Mouse (Mus musculus) lung, embryonic 16.5 days (tissue): ENCODE measurements around the gene Hif3a. TPM values are rescaled to one million over a fixed set of nuclear protein-coding genes. Genes with fewer than 3 reads are reported as not detected.
"Not testable (repeated sequence)": the region's sequence is repeated elsewhere in the genome, so short reads cannot be mapped to it uniquely, and the experiment has no call there.

Source experiments
- ATAC-seq: fragments of 200-750 bp; cut with Nextera tagmentation; 2 replicates; pipeline ENCODE4 v1.8.0; 2017; ENCODE audit warnings: low read depth, mild to moderate bottlenecking, moderate library complexity
- H3K27ac ChIP-seq: fragments of 300-500 bp; sonication (generic); 2 replicates; pipeline ENCODE4 v1.5.1; 2014; ENCODE audit warnings: mild to moderate bottlenecking, control low read depth, low read length
- H3K27me3 ChIP-seq: fragments of 300-500 bp; sonication (generic); 2 replicates; pipeline ENCODE4 v1.6.1; 2014; ENCODE audit warnings: low read depth, low read length, mixed read lengths; ENCODE audit not compliant: control insufficient read depth, insufficient read depth
- H3K36me3 ChIP-seq: fragments of 300-500 bp; sonication (generic); 2 replicates; pipeline ENCODE4 v1.6.1; 2014; ENCODE audit warnings: low read length; ENCODE audit not compliant: control insufficient read depth, insufficient read depth
- H3K4me1 ChIP-seq: fragments of 300-500 bp; sonication (generic); replicated peaks from 2 replicates; pipeline ENCODE4 v1.6.1; 2014; ENCODE audit warnings: low read length, mixed read lengths; ENCODE audit not compliant: control insufficient read depth, insufficient read depth
- H3K4me2 ChIP-seq: fragments of 300-500 bp; sonication (generic); 2 replicates; pipeline ENCODE4 v1.6.1; 2014; ENCODE audit warnings: low read depth, low read length, control low read depth
- H3K4me3 ChIP-seq: fragments of 300-500 bp; sonication (generic); 2 replicates; pipeline ENCODE4 v1.5.1; 2014; ENCODE audit warnings: mild to moderate bottlenecking, low read length, control low read depth
- H3K9ac ChIP-seq: fragments of 300-500 bp; sonication (generic); 2 replicates; pipeline ENCODE4 v1.6.1; 2014; ENCODE audit warnings: low read length, control low read depth
- H3K9me3 ChIP-seq: fragments of 300-500 bp; sonication (generic); 2 replicates; pipeline ENCODE4 v1.6.1; 2016; ENCODE audit warnings: low read length; ENCODE audit not compliant: control insufficient read depth
- WGBS: fragments of 180-500 bp; shearing (Covaris S2); extraction: QIAGEN DNeasy Blood & Tissue Kit; methylation state at CpG from one replicate; pipeline ENCODE4 v1.1.7; 2014; 5-methylcytosine and 5-hydroxymethylcytosine counted together
- polyA plus RNA-seq: library from polyadenylated mRNA; unstranded; fragments of >200 nt; fragmentation: Nextera tagmentation; extraction: Ambion mirVana; gene quantifications from 2 replicates; pipeline ENCODE4 v1.2.1, GENCODE M21; 2015

The Hif3a gene
- polyA plus RNA-seq, 1 experiment from 2014 or later, result 56.0 TPM

- WGBS, result 47% methylated on average over 5 of the region's 5 CpGs
Observed at GRCm38 (mm10) chr7:17073513-17073903, 11.3 kb upstream of the Hif3a start.

GRCm38 (mm10) chr7:17067651-17068050 lies 5.4 kb upstream of the Hif3a start:
- not testable (repeated sequence) for H3K4me3 ChIP-seq, H3K27ac ChIP-seq, H3K4me2 ChIP-seq, H3K27me3 ChIP-seq, ATAC-seq, H3K36me3 ChIP-seq, H3K9me3 ChIP-seq, H3K9ac ChIP-seq
- H3K4me1 ChIP-seq, result peaks cover 11% of the 10 kb centered on the region
- WGBS, result 66% methylated on average over 5 of the region's 5 CpGs

More at GRCm38 (mm10) chr7:17073513-17073903, 11.3 kb upstream of the Hif3a start:
- Histone ChIP-seq H3K27ac (no peak overlapping the region), H3K4me2 (no peak overlapping the region), H3K4me1 (no peaks in the 10 kb centered on the region), H3K9me3 (no peaks in the 10 kb centered on the region), H3K36me3 (no peaks in the 10 kb centered on the region), H3K4me3 (no peak overlapping the region), H3K27me3 (no peaks in the 10 kb centered on the region), H3K9ac (no peak overlapping the region)
- no peak for ATAC-seq

- Histone ChIP-seq H3K4me2 (no peak overlapping the region), H3K36me3 (no peaks in the 10 kb centered on the region), H3K4me3 (no peak overlapping the region), H3K4me1 (peaks cover 11% of the 10 kb centered on the region), H3K27me3 (no peaks in the 10 kb centered on the region), H3K9ac (no peak overlapping the region), H3K9me3 (no peaks in the 10 kb centered on the region), H3K27ac (no peak overlapping the region)
- no peak for ATAC-seq
Observed at GRCm38 (mm10) chr7:17067000-17067399, 4.8 kb upstream of the Hif3a start.

GRCm38 (mm10) chr7:17066412-17066811 lies 4.2 kb upstream of the Hif3a start:
- WGBS, result 2% methylated on average over 2 of the region's 2 CpGs
- no peaks in the 10 kb centered on the region for H3K27me3 ChIP-seq
- H3K36me3 ChIP-seq, result no peaks in the 10 kb centered on the region
- no peak overlapping the region for H3K9ac ChIP-seq
- H3K9me3 ChIP-seq, result no peaks in the 10 kb centered on the region
- H3K4me2 ChIP-seq, result no peak overlapping the region
- no peak overlapping the region for H3K27ac ChIP-seq
- H3K4me3 ChIP-seq, result no peak overlapping the region
- no peak for ATAC-seq
- H3K4me1 ChIP-seq, result peaks cover 11% of the 10 kb centered on the region

- Histone ChIP-seq H3K4me2 (no peak overlapping the region), H3K27me3 (no peaks in the 10 kb centered on the region), H3K4me1 (peaks cover 13% of the 10 kb centered on the region), H3K27ac (no peak overlapping the region), H3K9me3 (no peaks in the 10 kb centered on the region), H3K9ac (no peak overlapping the region), H3K4me3 (no peak overlapping the region), H3K36me3 (no peaks in the 10 kb centered on the region)
- 70% methylated on average over 9 of the region's 9 CpGs for WGBS
- ATAC-seq, result no peak
Observed at GRCm38 (mm10) chr7:17065620-17066019, 3.4 kb upstream of the Hif3a start.

- peak overlapping the region; percentile 73 for H3K4me3 ChIP-seq
- no peaks in the 10 kb centered on the region for H3K27me3 ChIP-seq
- ATAC-seq, result peak; percentile 2; the same call in 1 of the 2 replicates
- peak overlapping the region; percentile 91 for H3K9ac ChIP-seq
- peak overlapping the region; percentile 68 for H3K4me2 ChIP-seq
- 7% methylated on average over 11 of the region's 11 CpGs for WGBS
- no peaks in the 10 kb centered on the region for H3K9me3 ChIP-seq
- peaks cover 32% of the 10 kb centered on the region for H3K4me1 ChIP-seq
- H3K27ac ChIP-seq, result peak overlapping the region; percentile 100
- H3K36me3 ChIP-seq, result no peaks in the 10 kb centered on the region
Observed at GRCm38 (mm10) chr7:17062845-17063244, 618 bp upstream of the Hif3a start.

GRCm38 (mm10) chr7:17060782-17061605 lies 1.2 kb downstream of the Hif3a start:
- Histone ChIP-seq H3K9me3 (no peaks in the 10 kb centered on the region), H3K27ac (peak overlapping the region; percentile 100), H3K4me3 (peak overlapping the region; percentile 73), H3K27me3 (no peaks in the 10 kb centered on the region), H3K4me1 (peaks cover 42% of the 10 kb centered on the region), H3K9ac (peak overlapping the region; percentile 91), H3K36me3 (no peaks in the 10 kb centered on the region), H3K4me2 (peak overlapping the region; percentile 68)
- ATAC-seq, result peak; percentile 4; the same call in 1 of the 2 replicates
- WGBS, result 46% methylated on average over 22 of the region's 22 CpGs

- Histone ChIP-seq H3K4me3 (peak overlapping the region; percentile 73), H3K9ac (peak overlapping the region; percentile 91), H3K9me3 (no peaks in the 10 kb centered on the region), H3K4me2 (peak overlapping the region; percentile 68), H3K27me3 (no peaks in the 10 kb centered on the region), H3K27ac (peak overlapping the region; percentile 100), H3K4me1 (peaks cover 46% of the 10 kb centered on the region), H3K36me3 (peaks cover 4% of the 10 kb centered on the region; the same call in 1 of the 2 replicates)
- peak; percentile 46 for ATAC-seq
- WGBS, result 12% methylated on average over 9 of the region's 9 CpGs
Observed at GRCm38 (mm10) chr7:17060031-17060781, 2.0 kb downstream of the Hif3a start.

GRCm38 (mm10) chr7:17059463-17059844 lies 2.8 kb downstream of the Hif3a start:
- Histone ChIP-seq H3K36me3 (peaks cover 9% of the 10 kb centered on the region), H3K9me3 (no peaks in the 10 kb centered on the region), H3K9ac (peak overlapping the region; percentile 73), H3K27ac (peak overlapping the region; percentile 100), H3K4me3 (peak overlapping the region; percentile 73), H3K4me2 (peak overlapping the region; percentile 68), H3K27me3 (no peaks in the 10 kb centered on the region), H3K4me1 (peaks cover 46% of the 10 kb centered on the region)
- 50% methylated on average over 3 of the region's 3 CpGs for WGBS
- no peak for ATAC-seq
